Mouse (Mus musculus) brain, embryonic 14.5 days (tissue): ENCODE data around the gene Enpp6. TPM values are rescaled to one million over a fixed set of nuclear protein-coding genes. Genes with fewer than 3 reads are reported as not detected.
A peak's percentile ranks its signal among the peaks of the same experiment; 100 is the strongest.

ENCODE experiments used
- DNase-seq: peaks from one replicate; pipeline ENCODE4 v3.0.0-alpha.2; 2011; ENCODE audit warnings: low read depth
- CTCF ChIP-seq: fragments of 200-500 bp; IDR thresholded peaks from 2 replicates; pipeline ENCODE4 v1.5.1; 2012; ENCODE audit warnings: inconsistent platforms, mild to moderate bottlenecking, moderate library complexity, borderline replicate concordance; ENCODE audit not compliant: insufficient read depth, insufficient read length; ENCODE audit errors: extremely low read depth
- POLR2A ChIP-seq: fragments of 200-500 bp; IDR thresholded peaks from 2 replicates; pipeline ENCODE4 v1.6.1; 2012; ENCODE audit warnings: mild to moderate bottlenecking, inconsistent platforms, borderline replicate concordance; ENCODE audit not compliant: poor library complexity, insufficient read depth, insufficient read length, severe bottlenecking; ENCODE audit errors: extremely low read depth
- polyA plus RNA-seq: library from polyadenylated mRNA; depleted of rRNA; stranded (reverse); fragments of >200 nt; gene quantifications from 2 replicates; pipeline ENCODE4 v1.2.3, GENCODE M21; 2012

Gene Enpp6
- polyA plus RNA-seq, 1 experiment = 0.51 TPM

DNA sequence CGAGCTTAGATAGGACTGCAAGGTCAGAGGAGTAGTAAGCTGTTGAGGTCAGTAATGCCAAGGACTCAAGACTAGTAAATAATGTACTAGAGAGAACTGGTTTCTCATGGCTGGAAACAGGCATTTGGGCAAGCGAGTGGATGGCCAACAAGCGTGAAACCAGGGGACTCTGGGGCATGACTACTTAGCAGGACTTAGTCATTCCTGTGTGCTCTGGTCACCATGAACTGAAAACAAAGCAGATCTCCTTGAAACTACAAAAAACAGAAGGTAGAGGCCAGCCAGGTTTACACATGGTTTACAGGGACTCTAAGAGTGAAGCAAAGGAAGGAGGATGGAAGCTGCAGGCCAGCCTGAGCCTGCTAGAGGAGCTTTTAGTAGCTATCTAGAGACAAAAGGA, 82.9 kb downstream of the Enpp6 start:
- DNase-seq = no peak
- TF ChIP-seq POLR2A = no peak

DNA sequence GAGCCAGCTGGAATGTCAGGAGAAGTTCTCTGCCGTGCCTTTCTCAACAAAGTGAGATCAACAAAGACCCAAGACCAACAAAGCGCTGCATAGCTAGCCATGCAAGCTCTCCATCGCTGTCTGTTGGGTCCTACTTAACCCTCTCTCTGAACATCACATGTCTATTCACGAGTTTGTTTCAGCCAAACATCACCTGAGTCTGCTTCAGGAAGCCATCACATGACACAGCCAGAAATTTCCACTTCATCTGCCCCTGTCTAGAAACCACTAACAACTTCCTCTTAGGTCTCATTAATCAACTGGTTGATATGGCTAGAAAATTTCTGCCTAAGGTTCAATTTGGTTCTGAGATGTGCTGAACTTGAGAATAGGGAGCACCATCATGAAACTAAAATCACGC, 85.3 kb downstream of the Enpp6 start:
- no peak for TF ChIP-seq CTCF
- no peak for TF ChIP-seq POLR2A
- DNase-seq = no peak

DNA sequence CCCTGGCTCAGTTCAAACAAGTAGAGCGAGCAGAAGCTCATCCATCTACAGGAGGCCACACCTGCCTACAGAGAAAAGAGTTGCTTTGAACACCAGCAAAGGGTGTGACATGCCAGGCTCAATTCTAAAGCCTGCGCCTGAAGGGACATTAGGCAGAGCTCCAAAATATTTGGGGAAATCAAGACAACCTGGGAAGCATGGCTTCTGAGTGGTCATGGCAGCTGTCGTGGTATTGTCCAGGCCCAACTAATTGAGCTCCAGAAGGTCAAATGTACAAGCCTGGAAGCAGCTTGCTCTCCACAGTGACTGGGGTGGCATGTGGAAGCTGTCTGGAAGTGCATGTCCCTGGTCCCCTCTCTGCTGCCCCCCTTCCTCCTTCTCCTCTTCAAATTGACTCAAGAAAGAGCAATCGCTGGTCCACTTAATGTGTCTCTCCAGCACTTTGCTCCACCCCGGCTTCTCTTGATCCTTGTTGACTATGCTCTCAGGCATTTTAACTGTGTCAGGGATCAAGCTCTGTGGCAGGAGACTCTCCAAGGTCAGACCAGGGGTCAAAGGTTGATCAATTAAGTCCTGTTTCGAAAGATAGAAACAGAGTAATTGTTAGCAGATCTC, 89.4 kb downstream of the Enpp6 start:
- no peak for DNase-seq
- no peak for TF ChIP-seq POLR2A
- TF ChIP-seq CTCF = no peak

DNA sequence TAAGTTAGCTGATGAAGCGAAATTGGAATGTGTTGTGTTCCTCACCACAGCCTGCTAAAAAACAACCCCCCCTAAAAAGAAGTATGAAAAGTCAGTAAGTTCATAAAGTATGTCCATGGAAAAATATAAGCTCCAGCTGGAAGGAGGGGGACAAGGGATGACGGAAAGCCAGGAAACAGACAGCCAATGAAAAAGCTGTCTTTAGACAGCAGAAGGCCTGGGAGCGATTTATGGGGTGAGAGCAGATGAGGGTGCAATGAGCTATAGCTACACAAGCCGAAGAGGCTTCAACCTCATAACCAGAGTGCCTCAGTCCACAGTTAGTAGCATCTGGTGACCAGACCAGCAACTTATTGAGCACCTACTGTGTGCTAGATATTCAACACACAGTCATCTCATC, 93.3 kb downstream of the Enpp6 start:
- TF ChIP-seq CTCF = no peak
- TF ChIP-seq POLR2A = no peak
- no peak for DNase-seq

DNA sequence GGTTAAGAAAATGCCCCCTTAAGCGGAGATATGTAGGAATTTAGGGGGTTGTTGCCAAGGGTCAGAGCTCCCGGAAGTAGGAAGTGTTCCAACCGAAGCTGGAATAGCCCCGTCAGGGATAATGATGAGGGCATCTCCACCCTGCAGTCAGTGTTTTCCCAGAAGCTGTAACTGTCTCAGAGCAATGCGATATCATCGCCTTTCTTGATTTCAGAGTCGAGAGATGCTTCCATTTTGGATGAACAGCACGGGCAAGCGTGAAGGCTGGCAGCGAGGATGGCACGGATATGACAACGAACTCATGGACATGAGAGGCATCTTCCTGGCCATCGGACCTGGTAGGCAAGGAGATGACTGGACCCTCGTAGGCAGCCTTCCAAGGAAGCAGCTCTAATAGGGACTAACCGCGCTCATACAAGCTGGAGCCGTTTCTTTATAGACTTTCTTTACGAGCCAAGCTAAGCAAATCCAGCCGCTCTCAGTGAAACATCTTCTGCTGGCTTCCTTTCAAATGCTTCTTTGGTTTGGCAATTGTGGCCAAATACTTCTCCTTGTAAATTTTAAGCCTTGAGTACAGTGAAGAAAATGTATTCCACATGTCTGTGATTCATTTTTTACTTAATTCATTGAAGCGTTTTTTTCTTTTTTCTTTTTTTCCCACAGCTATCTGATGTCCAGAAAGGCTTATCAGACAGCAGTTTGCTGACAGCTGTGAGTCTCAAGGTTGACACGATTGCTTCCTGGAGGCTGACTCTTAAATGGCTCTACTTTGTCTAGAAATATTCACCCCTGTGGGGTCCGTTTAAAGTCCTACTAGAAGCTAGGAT, 95.7 kb downstream of the Enpp6 start:
- peak; percentile 39 for DNase-seq
- TF ChIP-seq CTCF (no peak), POLR2A (no peak)

DNA sequence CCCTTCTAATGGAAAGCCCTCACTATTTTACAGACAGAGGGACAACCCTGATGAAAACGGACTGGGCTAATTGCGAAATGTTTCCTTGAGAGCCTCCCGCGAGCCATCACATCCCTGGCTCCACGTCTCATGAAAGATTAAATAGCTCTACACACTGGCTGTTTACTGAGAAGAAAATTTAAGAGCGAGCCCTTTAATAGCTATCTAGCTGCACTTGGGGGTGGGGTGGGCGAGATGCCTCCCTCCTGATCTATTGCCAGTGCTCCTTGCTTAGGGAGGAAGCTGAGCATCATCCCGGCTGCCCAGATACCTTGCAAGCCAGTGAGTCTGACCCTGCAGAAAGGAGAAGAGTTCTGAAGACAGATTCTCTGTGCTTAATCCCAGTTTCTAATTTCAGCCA, 103.3 kb downstream of the Enpp6 start:
- DNase-seq = peak; percentile 3
- TF ChIP-seq CTCF = no peak
- TF ChIP-seq POLR2A = no peak

DNA sequence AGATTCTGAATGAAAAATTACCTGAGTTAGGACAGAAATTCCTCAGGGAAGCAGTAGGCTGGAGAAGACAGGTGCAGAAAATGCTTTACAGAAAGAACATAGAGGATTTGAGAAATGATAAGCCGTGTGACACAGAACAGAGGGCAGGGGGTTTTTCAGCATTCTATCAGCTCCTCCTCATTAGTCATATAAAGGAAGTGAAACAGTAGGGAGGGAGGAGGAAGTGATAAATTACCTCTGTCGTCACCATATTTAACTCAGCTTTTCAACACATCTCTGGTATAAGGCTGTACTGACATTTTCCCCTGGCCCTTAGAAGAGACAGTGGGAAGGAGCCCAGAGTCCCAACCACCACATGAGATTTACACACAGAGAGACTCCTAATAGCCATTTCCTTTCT, 118.9 kb downstream of the Enpp6 start:
- no peak for TF ChIP-seq CTCF
- no peak for TF ChIP-seq POLR2A
- no peak for DNase-seq

DNA sequence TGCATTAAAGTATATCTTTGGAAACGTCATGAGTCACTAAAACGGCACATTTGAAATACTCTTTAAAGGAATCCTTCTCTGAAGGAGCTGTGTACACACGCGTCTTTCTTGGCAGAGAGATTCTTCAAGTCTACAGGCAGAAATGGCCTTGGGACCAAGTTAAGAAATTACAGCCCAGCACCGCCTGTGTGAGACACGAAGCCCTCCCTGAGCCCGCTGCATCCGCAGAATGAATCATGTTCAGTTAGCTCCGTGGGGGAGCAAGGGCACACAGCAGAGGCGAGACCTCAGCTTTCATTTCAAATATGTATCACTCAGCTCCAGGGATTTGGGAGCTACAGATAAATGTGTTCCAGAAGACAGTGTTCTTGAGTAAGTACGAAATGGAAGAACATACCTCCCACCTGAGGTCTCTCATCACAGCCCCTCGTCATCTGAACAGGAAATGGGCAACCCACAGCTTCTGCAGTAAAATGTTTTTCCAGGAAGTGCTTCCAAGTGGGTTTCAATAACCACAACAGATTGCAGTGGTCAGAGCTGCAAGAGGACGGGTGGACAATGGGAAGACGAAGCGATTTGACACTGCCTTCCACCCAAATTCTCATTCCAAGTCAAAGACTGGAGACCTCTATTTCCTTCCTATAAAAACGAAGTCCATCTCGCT, 127.6 kb downstream of the Enpp6 start:
- no peak for TF ChIP-seq POLR2A
- no peak for TF ChIP-seq CTCF
- peak; percentile 14 for DNase-seq

DNA sequence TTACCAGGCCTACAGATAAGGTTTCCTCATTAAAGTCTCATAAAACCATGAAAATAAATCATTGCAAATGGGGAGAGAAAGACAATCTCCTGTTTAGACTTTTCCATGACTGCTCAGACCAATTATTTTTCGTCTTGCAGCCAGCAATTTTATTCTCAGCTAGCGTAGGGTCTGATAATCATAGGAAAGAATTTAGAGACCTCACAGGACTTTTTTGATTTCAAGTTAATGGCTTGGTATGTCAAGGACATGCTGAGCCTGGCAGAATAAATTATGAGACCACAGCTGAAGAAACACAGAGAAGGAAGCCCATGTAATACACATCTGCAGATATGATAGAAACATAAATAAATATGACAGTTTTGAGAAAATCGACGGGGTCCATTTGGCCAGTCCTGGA, 130.6 kb downstream of the Enpp6 start:
- TF ChIP-seq CTCF (no peak), POLR2A (no peak)
- no peak for DNase-seq

DNA sequence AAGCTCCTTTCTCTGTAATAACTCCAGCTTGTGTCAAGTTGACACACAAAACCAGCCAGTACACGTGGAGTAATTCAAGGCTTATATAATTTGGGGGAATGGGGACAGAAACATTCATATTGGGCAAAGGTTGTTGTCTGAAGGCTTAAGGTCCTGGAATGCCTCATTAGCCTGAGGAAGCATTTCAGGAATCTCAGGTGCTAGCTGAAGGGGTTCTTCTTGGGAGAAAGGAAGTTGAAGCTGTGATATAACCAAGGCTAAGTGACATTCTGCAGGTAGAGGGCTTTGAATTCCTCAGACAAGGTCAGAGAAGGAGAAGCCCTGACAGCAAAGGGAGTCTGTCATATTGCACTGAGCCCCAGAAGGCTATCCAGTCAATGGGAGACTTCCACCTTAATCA, 133.2 kb downstream of the Enpp6 start:
- no peak for TF ChIP-seq POLR2A
- TF ChIP-seq CTCF = no peak
- DNase-seq = no peak

DNA sequence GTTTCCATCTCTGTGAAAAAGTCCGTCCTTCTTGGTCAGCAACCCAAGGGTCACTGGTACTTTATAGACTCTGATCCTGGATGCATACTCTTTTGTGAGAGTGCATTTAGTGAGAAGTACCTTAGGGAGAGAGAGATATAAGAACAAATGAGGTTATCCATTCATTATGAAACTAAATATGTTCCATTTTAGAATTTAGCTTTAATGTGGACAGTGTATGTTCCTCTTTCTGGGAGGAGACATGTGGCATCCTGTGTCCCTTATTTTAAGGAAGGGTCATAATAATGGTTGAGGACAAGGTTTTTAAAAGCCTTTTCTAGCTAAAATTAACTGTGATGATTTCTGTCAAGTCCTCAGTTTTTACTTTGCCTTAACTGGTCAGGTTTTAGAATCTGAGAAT, 142.2 kb downstream of the Enpp6 start:
- no peak for TF ChIP-seq CTCF
- no peak for TF ChIP-seq POLR2A

More for the DNA sequence above, 142.2 kb downstream of the Enpp6 start:
- DNase-seq = no peak
